Mouse (Mus musculus): ENCODE results near the gene Cherp. TPM values are rescaled to one million over a fixed set of nuclear protein-coding genes. Genes with fewer than 3 reads are reported as not detected.
A peak's percentile ranks its signal among the peaks of the same experiment; 100 is the strongest.

Cherp gene
- polyA plus RNA-seq, 1 experiment from 2014 or later = 30.9 TPM

- H3K9ac ChIP-seq (ENCODE audit: low read length) = no peak overlapping the region
- no peaks in the 10 kb centered on the region for H3K9me3 ChIP-seq (ENCODE audit: control insufficient read depth, low read length)
- H3K27ac ChIP-seq (replicated peaks in 1 of 2; ENCODE audit: control insufficient read depth in 1 of 2, insufficient read depth in 1 of 2, low read depth in 2 of 2, low read length in 2 of 2) = no peak overlapping the region
- WGBS = 75% methylated on average over 1 of the region's 1 CpGs
- H3K4me1 ChIP-seq (ENCODE audit: control insufficient read depth in 2 of 2, insufficient read depth in 2 of 2, low read length in 2 of 2) = peaks cover 13 to 30% of the 10 kb centered on the region in 2 experiments
- no peaks in the 10 kb centered on the region for H3K27me3 ChIP-seq (ENCODE audit: control insufficient read depth, insufficient read depth, low read length)
- H3K36me3 ChIP-seq (ENCODE audit: control insufficient read depth, insufficient read depth, low read length) = 0 out of 2 replicates have a peak, but pooled peaks cover 5% of the 10 kb centered on the region
- no peak for ATAC-seq (ENCODE audit: insufficient number of reproducible peaks, insufficient read depth, low FRiP score, low read depth)
- H3K4me2 ChIP-seq (ENCODE audit: low read length) = no peak overlapping the region
- H3K4me3 ChIP-seq (ENCODE audit: control insufficient read depth in 1 of 2, insufficient read depth in 1 of 2, low read depth in 1 of 2, low read length in 2 of 2) = no peak overlapping the region
These were observed 52.1 kb downstream of the Cherp start for GRCm38 (mm10) chr8:72422926-72423325.

- ATAC-seq (ENCODE audit: insufficient number of reproducible peaks, insufficient read depth, low FRiP score, low read depth) = peak; percentile 98
- Histone ChIP-seq H3K4me1 (ENCODE audit: control insufficient read depth in 2 of 2, insufficient read depth in 2 of 2, low read length in 2 of 2) (peaks cover 26 to 43% of the 10 kb centered on the region in 2 experiments), H3K9ac (ENCODE audit: low read length) (peak within 1 kb of the TSS; percentile 92), H3K27ac (replicated peaks in 1 of 2; ENCODE audit: control insufficient read depth in 1 of 2, insufficient read depth in 1 of 2, low read depth in 2 of 2, low read length in 2 of 2) (peak within 1 kb of the TSS; percentile 46 to 86), H3K4me2 (ENCODE audit: low read length) (peak within 1 kb of the TSS; percentile 85), H3K27me3 (ENCODE audit: control insufficient read depth, insufficient read depth, low read length) (no peaks in the 10 kb centered on the region), H3K9me3 (ENCODE audit: control insufficient read depth, low read length) (no peaks in the 10 kb centered on the region), H3K36me3 (ENCODE audit: control insufficient read depth, insufficient read depth, low read length) (0 out of 2 replicates have a peak, but pooled peaks cover 5% of the 10 kb centered on the region), H3K4me3 (ENCODE audit: control insufficient read depth in 1 of 2, insufficient read depth in 1 of 2, low read depth in 1 of 2, low read length in 2 of 2) (peak within 1 kb of the TSS; percentile 59 to 82)
- WGBS = 1% methylated on average over 48 of the region's 48 CpGs
These were observed 53.4 kb downstream of the Cherp start, which contains the start of gene Eps15l1 for GRCm38 (mm10) chr8:72421362-72422335. Gene Eps15l1, minus strand, starts transcription at chr8:72421460.

GRCm38 (mm10) chr8:72420571-72421361 is 54.3 kb downstream of the Cherp start:
- no peaks in the 10 kb centered on the region for H3K9me3 ChIP-seq (ENCODE audit: control insufficient read depth, low read length)
- peak overlapping the region; percentile 92 for H3K9ac ChIP-seq (ENCODE audit: low read length)
- H3K4me1 ChIP-seq (ENCODE audit: control insufficient read depth in 2 of 2, insufficient read depth in 2 of 2, low read length in 2 of 2) = peaks cover 33 to 51% of the 10 kb centered on the region in 2 experiments
- ATAC-seq (ENCODE audit: insufficient number of reproducible peaks, insufficient read depth, low FRiP score, low read depth) = peak; percentile 36
- peak overlapping the region; percentile 85 for H3K4me2 ChIP-seq (ENCODE audit: low read length)
- WGBS = under 1% methylated on average over 73 of the region's 73 CpGs
- peak overlapping the region; percentile 46 to 86; a peak in 3 of 4 replicates for H3K27ac ChIP-seq (replicated peaks in 1 of 2; ENCODE audit: control insufficient read depth in 1 of 2, insufficient read depth in 1 of 2, low read depth in 2 of 2, low read length in 2 of 2)
- H3K4me3 ChIP-seq (ENCODE audit: control insufficient read depth in 1 of 2, insufficient read depth in 1 of 2, low read depth in 1 of 2, low read length in 2 of 2) = peak overlapping the region; percentile 59 to 82
- H3K27me3 ChIP-seq (ENCODE audit: control insufficient read depth, insufficient read depth, low read length) = no peaks in the 10 kb centered on the region
- 0 out of 2 replicates have a peak, but pooled peaks cover 5% of the 10 kb centered on the region for H3K36me3 ChIP-seq (ENCODE audit: control insufficient read depth, insufficient read depth, low read length)

GRCm38 (mm10) chr8:72418073-72418472 is 57.0 kb downstream of the Cherp start:
- H3K9me3 ChIP-seq (ENCODE audit: control insufficient read depth, low read length) = no peaks in the 10 kb centered on the region
- no peak overlapping the region for H3K4me3 ChIP-seq (ENCODE audit: control insufficient read depth in 1 of 2, insufficient read depth in 1 of 2, low read depth in 1 of 2, low read length in 2 of 2)
- H3K27ac ChIP-seq (replicated peaks in 1 of 2; ENCODE audit: control insufficient read depth in 1 of 2, insufficient read depth in 1 of 2, low read depth in 2 of 2, low read length in 2 of 2) = no peak overlapping the region
- peaks cover 39 to 77% of the 10 kb centered on the region in 2 experiments for H3K4me1 ChIP-seq (ENCODE audit: control insufficient read depth in 2 of 2, insufficient read depth in 2 of 2, low read length in 2 of 2)
- H3K27me3 ChIP-seq (ENCODE audit: control insufficient read depth, insufficient read depth, low read length) = no peaks in the 10 kb centered on the region
- H3K4me2 ChIP-seq (ENCODE audit: low read length) = no peak overlapping the region
- H3K9ac ChIP-seq (ENCODE audit: low read length) = no peak overlapping the region
- peaks cover 21% of the 10 kb centered on the region; the same call in 1 of the 2 replicates for H3K36me3 ChIP-seq (ENCODE audit: control insufficient read depth, insufficient read depth, low read length)
- no peak for ATAC-seq (ENCODE audit: insufficient number of reproducible peaks, insufficient read depth, low FRiP score, low read depth)
- WGBS = 92% methylated on average over 4 of the region's 4 CpGs

DNA sequence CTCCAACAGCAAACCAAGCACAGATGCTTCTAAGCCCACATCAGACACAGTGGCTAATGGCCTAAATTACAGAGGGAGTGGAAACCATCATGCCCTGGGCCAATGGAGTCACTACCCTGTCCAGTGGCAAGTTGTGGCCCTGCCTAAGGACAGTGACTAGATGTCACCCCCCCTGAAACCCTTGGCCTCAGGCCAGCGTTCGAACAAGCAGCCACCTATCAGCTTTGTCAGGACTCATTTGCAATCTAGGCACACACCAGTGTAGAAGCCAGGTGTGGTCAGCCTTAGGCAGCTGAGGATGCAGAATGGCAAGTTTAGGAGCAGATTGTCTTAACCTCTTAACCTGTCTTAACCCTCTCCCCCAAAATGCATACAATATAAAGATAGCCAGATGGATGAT is 59.8 kb downstream of the Cherp start:
- no peaks in the 10 kb centered on the region for H3K9me3 ChIP-seq (ENCODE audit: control insufficient read depth, low read length)
- H3K27ac ChIP-seq (replicated peaks in 1 of 2; ENCODE audit: control insufficient read depth in 1 of 2, insufficient read depth in 1 of 2, low read depth in 2 of 2, low read length in 2 of 2) = no peak overlapping the region
- peak overlapping the region; percentile 22 for H3K9ac ChIP-seq (ENCODE audit: low read length)
- 45% methylated on average over 2 of the region's 2 CpGs for WGBS
- no peaks in the 10 kb centered on the region for H3K27me3 ChIP-seq (ENCODE audit: control insufficient read depth, insufficient read depth, low read length)
- no peak overlapping the region for H3K4me3 ChIP-seq (ENCODE audit: control insufficient read depth in 1 of 2, insufficient read depth in 1 of 2, low read depth in 1 of 2, low read length in 2 of 2)
- H3K4me2 ChIP-seq (ENCODE audit: low read length) = no peak overlapping the region
- H3K36me3 ChIP-seq (ENCODE audit: control insufficient read depth, insufficient read depth, low read length) = peaks cover 29% of the 10 kb centered on the region; the same call in 1 of the 2 replicates
- peaks cover 39 to 82% of the 10 kb centered on the region in 2 experiments for H3K4me1 ChIP-seq (ENCODE audit: control insufficient read depth in 2 of 2, insufficient read depth in 2 of 2, low read length in 2 of 2)
- no peak for ATAC-seq (ENCODE audit: insufficient number of reproducible peaks, insufficient read depth, low FRiP score, low read depth)

- WGBS = 58% methylated on average over 7 of the region's 7 CpGs
- 0 out of 2 replicates have a peak, but pooled peaks have one; percentile 36 for ATAC-seq (ENCODE audit: insufficient number of reproducible peaks, insufficient read depth, low FRiP score, low read depth)
- no peak overlapping the region for H3K4me2 ChIP-seq (ENCODE audit: low read length)
These were observed 61.2 kb downstream of the Cherp start for GRCm38 (mm10) chr8:72413839-72414238.

More at GRCm38 (mm10) chr8:72413839-72414238, 61.2 kb downstream of the Cherp start:
- peaks cover 33 to 77% of the 10 kb centered on the region in 2 experiments for H3K4me1 ChIP-seq (ENCODE audit: control insufficient read depth in 2 of 2, insufficient read depth in 2 of 2, low read length in 2 of 2)
- no peaks in the 10 kb centered on the region for H3K27me3 ChIP-seq (ENCODE audit: control insufficient read depth, insufficient read depth, low read length)
- H3K36me3 ChIP-seq (ENCODE audit: control insufficient read depth, insufficient read depth, low read length) = peaks cover 26% of the 10 kb centered on the region; the same call in 1 of the 2 replicates
- H3K27ac ChIP-seq (replicated peaks in 1 of 2; ENCODE audit: control insufficient read depth in 1 of 2, insufficient read depth in 1 of 2, low read depth in 2 of 2, low read length in 2 of 2) = no peak overlapping the region
- no peaks in the 10 kb centered on the region for H3K9me3 ChIP-seq (ENCODE audit: control insufficient read depth, low read length)
- H3K9ac ChIP-seq (ENCODE audit: low read length) = no peak overlapping the region
- H3K4me3 ChIP-seq (ENCODE audit: control insufficient read depth in 1 of 2, insufficient read depth in 1 of 2, low read depth in 1 of 2, low read length in 2 of 2) = no peak overlapping the region

Measured in heart, embryonic 14.5 days (tissue).